Mouse (Mus musculus): Measurements from ENCODE around the gene Auts2. TPM values are rescaled to one million over a fixed set of nuclear protein-coding genes. Genes with fewer than 3 reads are reported as not detected.

Gene Auts2
- polyA plus RNA-seq, 1 experiment, result 9.2 TPM

DNA sequence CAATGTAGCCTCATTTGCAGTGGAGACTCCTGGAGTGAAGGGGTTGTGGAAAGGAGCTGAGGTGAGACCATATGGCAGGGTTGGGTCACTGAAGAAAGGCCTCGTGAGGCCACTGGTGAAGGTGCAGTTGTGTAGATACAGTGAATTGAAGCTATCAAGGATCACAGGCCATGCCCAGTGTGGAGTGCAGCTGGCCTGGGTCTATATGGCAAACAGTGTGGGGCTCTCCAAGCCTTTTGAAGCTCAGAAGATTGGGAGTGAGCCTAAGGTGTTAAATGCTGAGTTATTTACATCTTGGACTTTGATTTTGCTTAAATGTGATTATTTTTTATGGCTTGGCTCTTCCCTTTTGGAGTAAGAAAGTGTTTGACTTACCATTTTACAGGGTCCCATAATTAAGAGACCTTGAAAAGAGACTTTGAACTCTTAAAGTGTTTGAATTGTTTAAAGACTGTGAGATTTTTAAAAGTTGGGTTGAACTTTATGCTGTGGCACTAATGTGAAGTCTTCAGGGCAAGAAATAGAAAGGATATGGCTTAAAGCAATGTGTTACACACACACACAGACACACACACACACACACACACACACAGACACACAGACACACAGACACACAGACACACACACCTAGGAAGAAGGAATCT is 1127.1 kb downstream of the Auts2 start:
- DNase-seq, result no peak
- H3K27me3 ChIP-seq (replicated peaks; ENCODE audit: control insufficient read depth, insufficient read depth, low read length), result no peaks in the 10 kb centered on the region
- WGBS, result 70% methylated on average over 1 of the region's 1 CpGs
- no peak overlapping the region for H3K27ac ChIP-seq (ENCODE audit: insufficient read depth, low read depth, low read length)
- no peaks in the 10 kb centered on the region for H3K36me3 ChIP-seq (ENCODE audit: control insufficient read depth, insufficient read depth, low read length)
- H3K4me1 ChIP-seq (ENCODE audit: control insufficient read depth, insufficient read depth, low read length), result no peaks in the 10 kb centered on the region
- H3K4me3 ChIP-seq (ENCODE audit: insufficient read depth, low read depth, low read length), result no peak overlapping the region
- TF ChIP-seq POLR2A (IDR thresholded peaks at IDR 0.05; ENCODE audit: low read depth, low read length) (no peak), CTCF (conservative IDR thresholded peaks at IDR 0.05; ENCODE audit: insufficient read depth, insufficient read length, low read depth, low read length) (no peak)

DNA sequence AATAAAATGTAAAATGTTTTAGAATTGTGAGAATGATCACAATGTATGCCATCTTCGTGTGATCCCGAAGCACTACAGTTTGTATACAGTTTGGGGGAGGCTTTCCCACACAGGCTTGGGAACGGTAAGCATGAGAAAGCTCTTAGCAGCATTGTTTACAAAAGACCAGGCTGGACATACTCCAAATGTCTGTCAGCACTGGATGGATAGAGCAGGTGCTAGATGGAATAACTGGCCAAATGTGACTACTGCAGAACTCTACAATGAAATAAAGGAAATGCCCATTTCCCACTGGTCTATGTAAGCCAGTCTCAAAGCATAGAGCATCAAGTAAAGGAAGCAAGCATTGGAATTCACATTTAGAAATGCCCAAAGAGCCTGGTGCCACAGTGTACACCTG is 1144.9 kb downstream of the Auts2 start:
- Histone ChIP-seq H3K4me3 (ENCODE audit: insufficient read depth, low read depth, low read length) (no peak overlapping the region), H3K36me3 (ENCODE audit: control insufficient read depth, insufficient read depth, low read length) (no peaks in the 10 kb centered on the region), H3K27ac (ENCODE audit: insufficient read depth, low read depth, low read length) (no peak overlapping the region), H3K27me3 (replicated peaks; ENCODE audit: control insufficient read depth, insufficient read depth, low read length) (no peaks in the 10 kb centered on the region), H3K4me1 (ENCODE audit: control insufficient read depth, insufficient read depth, low read length) (no peaks in the 10 kb centered on the region)
- no peak for TF ChIP-seq POLR2A (IDR thresholded peaks at IDR 0.05; ENCODE audit: low read depth, low read length)
- TF ChIP-seq CTCF (conservative IDR thresholded peaks at IDR 0.05; ENCODE audit: insufficient read depth, insufficient read length, low read depth, low read length), result no peak
- WGBS, result 71% methylated on average over 3 of the region's 3 CpGs
- DNase-seq, result no peak

DNA sequence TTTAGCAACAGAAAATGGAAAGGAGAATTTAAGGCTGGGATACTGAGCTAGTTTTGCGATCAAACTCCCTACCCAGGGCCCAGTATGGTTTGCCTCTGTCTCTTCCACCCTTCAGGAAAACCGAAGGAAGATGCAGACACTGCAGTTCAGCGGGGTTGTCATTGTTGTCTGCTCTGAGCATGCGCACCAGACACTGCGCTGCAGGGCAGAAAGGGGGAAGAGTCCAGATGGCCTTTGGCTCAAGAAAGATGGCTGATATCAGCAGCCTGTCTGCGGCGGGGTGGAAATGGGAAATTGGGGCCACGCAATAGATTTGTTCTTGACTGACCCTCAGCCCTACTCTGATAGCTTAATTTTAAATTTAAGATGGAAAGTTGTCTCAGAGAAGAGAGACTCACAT is 1147.4 kb downstream of the Auts2 start:
- DNase-seq, result no peak
- no peak for TF ChIP-seq CTCF (conservative IDR thresholded peaks at IDR 0.05; ENCODE audit: insufficient read depth, insufficient read length, low read depth, low read length)
- TF ChIP-seq POLR2A (IDR thresholded peaks at IDR 0.05; ENCODE audit: low read depth, low read length), result no peak
- H3K4me3 ChIP-seq (ENCODE audit: insufficient read depth, low read depth, low read length), result no peak overlapping the region

More for the DNA sequence above, 1147.4 kb downstream of the Auts2 start:
- no peaks in the 10 kb centered on the region for H3K27me3 ChIP-seq (replicated peaks; ENCODE audit: control insufficient read depth, insufficient read depth, low read length)
- 84% methylated on average over 8 of the region's 8 CpGs for WGBS
- no peak overlapping the region for H3K27ac ChIP-seq (ENCODE audit: insufficient read depth, low read depth, low read length)
- H3K36me3 ChIP-seq (ENCODE audit: control insufficient read depth, insufficient read depth, low read length), result no peaks in the 10 kb centered on the region
- no peaks in the 10 kb centered on the region for H3K4me1 ChIP-seq (ENCODE audit: control insufficient read depth, insufficient read depth, low read length)

Data from kidney, adult 2 months (tissue).